Mouse (Mus musculus): ENCODE results near the gene Pnpla6. TPM values are rescaled to one million over a fixed set of nuclear protein-coding genes. Genes with fewer than 3 reads are reported as not detected.
A peak's percentile ranks its signal among the peaks of the same experiment; 100 is the strongest.

Gene Pnpla6
- polyA plus RNA-seq, 1 experiment from 2014 or later = 15.8 TPM

- WGBS = 50% methylated on average over 5 of the region's 5 CpGs
Observed at GRCm38 (mm10) chr8:3481605-3482004, 33.6 kb upstream of the Pnpla6 start.

GRCm38 (mm10) chr8:3482240-3482740, 32.9 kb upstream of the Pnpla6 start:
- WGBS = 79% methylated on average over 22 of the region's 22 CpGs
- H3K36me3 ChIP-seq (ENCODE audit: control insufficient read depth, insufficient read depth, low read length) = no peaks in the 10 kb centered on the region
- no peaks in the 10 kb centered on the region for H3K9me3 ChIP-seq (ENCODE audit: control insufficient read depth, low read length)
- peaks cover 3% of the 10 kb centered on the region in 2 experiments; a peak in 1 of 4 replicates for H3K4me1 ChIP-seq (ENCODE audit: control insufficient read depth in 2 of 2, insufficient read depth in 2 of 2, low read length in 2 of 2)
- H3K27ac ChIP-seq (replicated peaks in 1 of 2; ENCODE audit: control insufficient read depth in 1 of 2, insufficient read depth in 1 of 2, low read depth in 2 of 2, low read length in 2 of 2) = no peak overlapping the region
- no peak overlapping the region for H3K9ac ChIP-seq (ENCODE audit: low read length)
- H3K27me3 ChIP-seq (ENCODE audit: control insufficient read depth, insufficient read depth, low read length) = no peaks in the 10 kb centered on the region
- H3K4me3 ChIP-seq (ENCODE audit: control insufficient read depth in 1 of 2, insufficient read depth in 1 of 2, low read depth in 1 of 2, low read length in 2 of 2) = no peak overlapping the region
- H3K4me2 ChIP-seq (ENCODE audit: low read length) = no peak overlapping the region
- ATAC-seq (ENCODE audit: insufficient number of reproducible peaks, insufficient read depth, low FRiP score, low read depth) = no peak

More at GRCm38 (mm10) chr8:3481605-3482004, 33.6 kb upstream of the Pnpla6 start:
- ATAC-seq (ENCODE audit: insufficient number of reproducible peaks, insufficient read depth, low FRiP score, low read depth) = no peak
- Histone ChIP-seq H3K27ac (replicated peaks in 1 of 2; ENCODE audit: control insufficient read depth in 1 of 2, insufficient read depth in 1 of 2, low read depth in 2 of 2, low read length in 2 of 2) (no peak overlapping the region), H3K27me3 (ENCODE audit: control insufficient read depth, insufficient read depth, low read length) (no peaks in the 10 kb centered on the region), H3K4me3 (ENCODE audit: control insufficient read depth in 1 of 2, insufficient read depth in 1 of 2, low read depth in 1 of 2, low read length in 2 of 2) (no peak overlapping the region), H3K4me1 (ENCODE audit: control insufficient read depth in 2 of 2, insufficient read depth in 2 of 2, low read length in 2 of 2) (peaks cover 3% of the 10 kb centered on the region in 2 experiments; a peak in 1 of 4 replicates), H3K4me2 (ENCODE audit: low read length) (no peak overlapping the region), H3K36me3 (ENCODE audit: control insufficient read depth, insufficient read depth, low read length) (no peaks in the 10 kb centered on the region), H3K9ac (ENCODE audit: low read length) (no peak overlapping the region), H3K9me3 (ENCODE audit: control insufficient read depth, low read length) (no peaks in the 10 kb centered on the region)

DNA sequence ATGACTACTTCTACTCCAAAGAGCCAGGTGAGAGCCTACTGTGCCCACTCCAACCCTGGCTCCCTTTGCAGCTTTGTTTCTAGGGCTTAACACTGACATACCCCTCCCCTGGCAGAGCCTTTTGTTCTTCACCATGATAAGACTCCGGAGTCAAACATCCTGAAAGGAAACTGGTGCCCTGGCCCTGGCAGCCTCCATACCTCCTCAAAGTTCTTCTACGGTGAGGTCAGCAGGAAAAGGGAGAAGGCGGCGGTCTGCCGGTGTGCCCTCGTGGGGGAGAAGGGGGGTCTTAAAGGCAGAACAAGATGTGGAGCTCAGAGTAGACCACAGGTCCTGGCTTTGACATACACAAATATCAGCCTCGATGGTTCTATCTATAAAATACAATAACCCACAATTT, 31.6 kb upstream of the Pnpla6 start:
- Histone ChIP-seq H3K9ac (ENCODE audit: low read length) (no peak overlapping the region), H3K4me2 (ENCODE audit: low read length) (no peak overlapping the region), H3K9me3 (ENCODE audit: control insufficient read depth, low read length) (no peaks in the 10 kb centered on the region), H3K4me3 (ENCODE audit: control insufficient read depth in 1 of 2, insufficient read depth in 1 of 2, low read depth in 1 of 2, low read length in 2 of 2) (no peak overlapping the region), H3K27ac (replicated peaks in 1 of 2; ENCODE audit: control insufficient read depth in 1 of 2, insufficient read depth in 1 of 2, low read depth in 2 of 2, low read length in 2 of 2) (no peak overlapping the region), H3K27me3 (ENCODE audit: control insufficient read depth, insufficient read depth, low read length) (no peaks in the 10 kb centered on the region), H3K4me1 (ENCODE audit: control insufficient read depth in 2 of 2, insufficient read depth in 2 of 2, low read length in 2 of 2) (peaks cover 3% of the 10 kb centered on the region in 2 experiments; a peak in 1 of 4 replicates), H3K36me3 (ENCODE audit: control insufficient read depth, insufficient read depth, low read length) (no peaks in the 10 kb centered on the region)
- 53% methylated on average over 7 of the region's 7 CpGs for WGBS
- ATAC-seq (ENCODE audit: insufficient number of reproducible peaks, insufficient read depth, low FRiP score, low read depth) = no peak

GRCm38 (mm10) chr8:3485192-3485591, 30.0 kb upstream of the Pnpla6 start:
- 21% methylated on average over 5 of the region's 5 CpGs for WGBS
- no peak for ATAC-seq (ENCODE audit: insufficient number of reproducible peaks, insufficient read depth, low FRiP score, low read depth)
- H3K9me3 ChIP-seq (ENCODE audit: control insufficient read depth, low read length) = no peaks in the 10 kb centered on the region

GRCm38 (mm10) chr8:3492901-3493844, 22.0 kb upstream of the Pnpla6 start, which contains the start of gene Zfp358:
Gene Zfp358, plus strand, starts transcription at chr8:3493138.
- H3K9ac ChIP-seq (ENCODE audit: low read length) = peak within 1 kb of the TSS; percentile 99
- H3K4me2 ChIP-seq (ENCODE audit: low read length) = peak within 1 kb of the TSS; percentile 88
- H3K4me1 ChIP-seq (ENCODE audit: control insufficient read depth in 2 of 2, insufficient read depth in 2 of 2, low read length in 2 of 2) = peaks cover 2 to 7% of the 10 kb centered on the region in 2 experiments; a peak in 3 of 4 replicates
- no peaks in the 10 kb centered on the region for H3K27me3 ChIP-seq (ENCODE audit: control insufficient read depth, insufficient read depth, low read length)
- peak within 1 kb of the TSS; percentile 67 to 94 for H3K4me3 ChIP-seq (ENCODE audit: control insufficient read depth in 1 of 2, insufficient read depth in 1 of 2, low read depth in 1 of 2, low read length in 2 of 2)
- peak; percentile 87 for ATAC-seq (ENCODE audit: insufficient number of reproducible peaks, insufficient read depth, low FRiP score, low read depth)
- 1% methylated on average over 55 of the region's 64 CpGs for WGBS
- H3K9me3 ChIP-seq (ENCODE audit: control insufficient read depth, low read length) = no peaks in the 10 kb centered on the region
- H3K36me3 ChIP-seq (ENCODE audit: control insufficient read depth, insufficient read depth, low read length) = peaks cover 34% of the 10 kb centered on the region
- peak within 1 kb of the TSS; percentile 20 to 82 for H3K27ac ChIP-seq (replicated peaks in 1 of 2; ENCODE audit: control insufficient read depth in 1 of 2, insufficient read depth in 1 of 2, low read depth in 2 of 2, low read length in 2 of 2)

More at GRCm38 (mm10) chr8:3485192-3485591, 30.0 kb upstream of the Pnpla6 start:
- no peaks in the 10 kb centered on the region for H3K27me3 ChIP-seq (ENCODE audit: control insufficient read depth, insufficient read depth, low read length)
- H3K9ac ChIP-seq (ENCODE audit: low read length) = no peak overlapping the region
- no peaks in the 10 kb centered on the region for H3K36me3 ChIP-seq (ENCODE audit: control insufficient read depth, insufficient read depth, low read length)
- no peak overlapping the region for H3K4me2 ChIP-seq (ENCODE audit: low read length)
- H3K4me1 ChIP-seq (ENCODE audit: control insufficient read depth in 2 of 2, insufficient read depth in 2 of 2, low read length in 2 of 2) = peaks cover 3% of the 10 kb centered on the region in 2 experiments; a peak in 1 of 4 replicates
- no peak overlapping the region for H3K4me3 ChIP-seq (ENCODE audit: control insufficient read depth in 1 of 2, insufficient read depth in 1 of 2, low read depth in 1 of 2, low read length in 2 of 2)
- no peak overlapping the region for H3K27ac ChIP-seq (replicated peaks in 1 of 2; ENCODE audit: control insufficient read depth in 1 of 2, insufficient read depth in 1 of 2, low read depth in 2 of 2, low read length in 2 of 2)

- ATAC-seq (ENCODE audit: insufficient number of reproducible peaks, insufficient read depth, low FRiP score, low read depth) = no peak
- Histone ChIP-seq H3K9me3 (ENCODE audit: control insufficient read depth, low read length) (no peaks in the 10 kb centered on the region), H3K4me1 (ENCODE audit: control insufficient read depth in 2 of 2, insufficient read depth in 2 of 2, low read length in 2 of 2) (peaks cover 2 to 7% of the 10 kb centered on the region in 2 experiments; a peak in 3 of 4 replicates), H3K4me2 (ENCODE audit: low read length) (peak overlapping the region; percentile 88), H3K4me3 (ENCODE audit: control insufficient read depth in 1 of 2, insufficient read depth in 1 of 2, low read depth in 1 of 2, low read length in 2 of 2) (peak overlapping the region; percentile 67 to 94), H3K27ac (replicated peaks in 1 of 2; ENCODE audit: control insufficient read depth in 1 of 2, insufficient read depth in 1 of 2, low read depth in 2 of 2, low read length in 2 of 2) (peak overlapping the region in 1 of 2 experiments; percentile 82; a peak in 2 of 4 replicates), H3K9ac (ENCODE audit: low read length) (peak overlapping the region; percentile 99), H3K36me3 (ENCODE audit: control insufficient read depth, insufficient read depth, low read length) (peaks cover 34% of the 10 kb centered on the region), H3K27me3 (ENCODE audit: control insufficient read depth, insufficient read depth, low read length) (no peaks in the 10 kb centered on the region)
- 14% methylated on average over 6 of the region's 6 CpGs for WGBS
Observed at GRCm38 (mm10) chr8:3493845-3494208, 21.4 kb upstream of the Pnpla6 start.

- peaks cover 2 to 13% of the 10 kb centered on the region in 2 experiments; a peak in 3 of 4 replicates for H3K4me1 ChIP-seq (ENCODE audit: control insufficient read depth in 2 of 2, insufficient read depth in 2 of 2, low read length in 2 of 2)
- H3K4me2 ChIP-seq (ENCODE audit: low read length) = no peak overlapping the region
- H3K27ac ChIP-seq (replicated peaks in 1 of 2; ENCODE audit: control insufficient read depth in 1 of 2, insufficient read depth in 1 of 2, low read depth in 2 of 2, low read length in 2 of 2) = no peak overlapping the region
- WGBS = 92% methylated on average over 44 of the region's 44 CpGs
- ATAC-seq (ENCODE audit: insufficient number of reproducible peaks, insufficient read depth, low FRiP score, low read depth) = no peak
- H3K9me3 ChIP-seq (ENCODE audit: control insufficient read depth, low read length) = no peaks in the 10 kb centered on the region
- no peaks in the 10 kb centered on the region for H3K27me3 ChIP-seq (ENCODE audit: control insufficient read depth, insufficient read depth, low read length)
- H3K4me3 ChIP-seq (ENCODE audit: control insufficient read depth in 1 of 2, insufficient read depth in 1 of 2, low read depth in 1 of 2, low read length in 2 of 2) = no peak overlapping the region
- peaks cover 34% of the 10 kb centered on the region for H3K36me3 ChIP-seq (ENCODE audit: control insufficient read depth, insufficient read depth, low read length)
- H3K9ac ChIP-seq (ENCODE audit: low read length) = no peak overlapping the region
Observed at GRCm38 (mm10) chr8:3495578-3496427, 19.4 kb upstream of the Pnpla6 start.

Data from heart, embryonic 14.5 days (tissue).